Mouse (Mus musculus) thymus, postnatal 10 days (tissue): ENCODE data around the gene Arhgap22.

Experiments
- DNase-seq, 2 experiments: peaks; one replicate each; pipeline ENCODE4 v3.0.0; 2021; ENCODE audit warnings: low spot score in 2 of 2

The Arhgap22 gene

GRCm38 (mm10) chr14:33330986-33331385, 117.2 kb downstream of the Arhgap22 start:
- no peak for DNase-seq

GRCm38 (mm10) chr14:33331627-33332026, 117.8 kb downstream of the Arhgap22 start:
- no peak for DNase-seq

DNA sequence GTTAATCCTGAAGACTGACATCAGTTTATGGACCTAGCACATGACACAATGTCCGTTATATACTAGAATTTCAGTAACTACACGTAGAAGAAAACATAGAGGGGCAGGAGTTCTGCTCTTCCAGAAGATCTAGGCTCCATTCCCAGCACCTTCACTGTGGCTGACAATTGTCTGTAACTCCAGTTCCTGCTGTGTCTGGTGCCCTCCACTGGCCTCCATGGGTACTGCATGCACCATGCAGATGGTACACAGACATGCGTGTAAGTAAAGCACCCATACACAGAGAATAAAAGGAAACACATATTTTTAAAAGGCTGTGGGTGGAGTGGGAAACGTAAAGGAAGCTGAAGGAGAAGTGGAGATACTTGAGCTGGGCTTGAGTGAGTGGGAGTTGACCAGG, 120.0 kb downstream of the Arhgap22 start:
- DNase-seq, result peak in 1 of 2 experiments; percentile 22

DNA sequence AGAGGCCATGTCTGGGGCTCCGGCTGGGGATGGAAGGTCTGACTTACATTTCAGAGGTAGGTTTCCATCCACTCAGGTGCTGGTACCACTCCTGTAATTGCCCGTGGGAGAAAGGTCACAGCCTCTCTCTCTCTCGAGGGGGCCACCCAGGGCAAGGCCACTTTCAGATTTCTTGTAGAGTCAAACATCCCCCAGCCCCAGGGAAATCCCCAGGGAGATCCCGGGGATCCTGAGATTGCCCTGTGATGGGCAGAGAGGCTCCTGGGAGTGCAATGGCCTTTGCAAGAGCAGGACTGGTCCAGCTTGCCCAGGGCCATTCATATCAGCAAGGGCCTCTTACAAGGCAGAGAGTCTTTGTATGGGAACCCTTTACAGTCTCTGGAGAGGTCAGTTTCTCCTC, 120.6 kb downstream of the Arhgap22 start:
- no peak for DNase-seq

- no peak for DNase-seq
These were observed 121.9 kb downstream of the Arhgap22 start for GRCm38 (mm10) chr14:33335733-33336132.

DNA sequence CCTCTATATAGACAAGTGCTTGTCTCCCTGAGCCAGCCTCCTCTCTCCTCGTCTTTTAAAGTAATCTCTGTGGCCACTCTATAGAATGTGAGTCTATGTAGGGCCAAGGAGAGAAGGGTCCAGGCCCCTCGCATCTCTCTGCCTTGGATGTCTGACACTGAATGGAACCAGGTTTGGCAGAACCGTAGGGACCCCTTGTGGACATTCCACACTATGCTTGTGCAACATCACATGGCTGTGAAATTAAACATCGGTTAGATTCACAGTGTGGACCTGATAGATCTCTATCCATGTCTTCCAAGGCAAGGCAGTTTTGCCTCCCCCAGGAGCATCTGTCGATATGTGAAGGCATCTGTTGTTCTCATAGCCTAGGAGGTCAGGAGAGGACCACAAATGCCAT, 124.9 kb downstream of the Arhgap22 start:
- DNase-seq, result no peak

DNA sequence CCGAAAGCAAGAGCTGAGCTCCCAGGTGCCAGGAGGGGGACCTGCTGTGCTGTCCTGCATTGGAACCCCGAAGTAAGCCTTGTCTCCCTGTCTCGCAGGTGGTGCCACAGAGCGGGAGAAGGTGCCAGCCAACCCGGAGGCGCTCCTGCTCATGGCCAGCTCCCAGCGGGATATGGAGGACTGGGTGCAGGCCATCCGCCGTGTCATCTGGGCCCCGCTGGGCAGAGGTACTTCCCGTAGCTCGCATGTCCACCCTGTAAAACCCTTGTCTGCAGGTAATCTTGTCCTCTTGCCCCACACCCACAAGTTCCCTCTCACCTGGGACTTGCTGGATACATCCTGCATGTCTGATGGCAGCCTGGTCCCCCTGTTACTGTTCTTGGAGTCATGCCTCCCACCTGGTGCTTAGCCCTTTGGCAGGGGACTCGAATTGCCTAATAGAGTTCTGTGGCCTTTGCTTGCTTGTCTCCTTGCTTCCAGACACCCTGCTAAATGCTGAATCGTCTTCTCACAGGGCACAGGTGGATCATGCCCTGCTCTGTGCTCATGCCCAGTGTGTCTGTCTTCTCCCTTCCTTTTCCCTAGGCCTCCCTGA, 129.4 kb downstream of the Arhgap22 start:
- DNase-seq, result no peak

DNA sequence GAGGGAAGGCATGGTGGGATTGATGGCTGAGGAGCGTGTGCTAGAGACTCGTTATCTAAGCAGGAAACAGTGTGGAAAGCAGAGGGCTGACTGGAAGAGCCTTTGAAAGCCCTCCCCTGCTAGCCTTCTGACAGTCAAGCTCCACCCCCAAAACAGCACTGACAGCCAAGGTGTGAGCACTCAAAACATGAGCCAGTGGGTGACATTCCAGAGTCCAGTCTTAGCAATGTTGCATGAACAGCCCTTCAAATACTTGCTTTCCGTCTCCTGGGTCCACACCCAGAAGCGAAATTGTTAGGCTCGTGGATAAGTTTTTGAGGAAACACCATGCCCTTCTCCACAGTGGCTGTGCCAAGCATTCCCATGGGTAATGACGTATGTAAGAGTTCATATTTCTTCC, 132.7 kb downstream of the Arhgap22 start:
- DNase-seq, result no peak

GRCm38 (mm10) chr14:33347738-33348137, 133.9 kb downstream of the Arhgap22 start:
- no peak for DNase-seq

- DNase-seq, result no peak
These were observed 134.3 kb downstream of the Arhgap22 start for GRCm38 (mm10) chr14:33348146-33348545.

- no peak for DNase-seq
These were observed 137.2 kb downstream of the Arhgap22 start for GRCm38 (mm10) chr14:33351019-33351418.

- DNase-seq, result no peak
These were observed 138.3 kb downstream of the Arhgap22 start for GRCm38 (mm10) chr14:33351984-33352722.

DNA sequence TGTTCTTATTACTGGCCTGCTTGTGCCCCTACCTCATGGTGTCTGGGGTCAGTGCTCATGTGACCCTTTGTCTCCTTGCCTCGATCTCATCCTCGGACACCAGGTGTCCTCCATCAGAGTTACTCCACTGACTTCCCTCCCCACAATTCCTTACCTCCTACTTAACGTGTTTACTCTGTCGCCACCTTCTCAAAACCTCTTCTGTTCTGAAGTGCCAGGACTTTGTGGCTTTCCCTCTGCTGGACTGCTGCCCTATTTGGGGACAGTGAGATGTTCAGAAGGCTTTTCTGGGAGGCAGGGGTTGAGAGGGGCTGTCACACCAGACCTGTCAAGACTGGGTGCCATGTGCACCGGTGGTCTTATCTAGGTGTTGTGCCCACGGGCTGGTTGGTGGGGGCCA, 139.1 kb downstream of the Arhgap22 start:
- DNase-seq, result no peak

GRCm38 (mm10) chr14:33355276-33355675, 141.4 kb downstream of the Arhgap22 start:
- no peak for DNase-seq

GRCm38 (mm10) chr14:33357600-33358368, 144.0 kb downstream of the Arhgap22 start:
- DNase-seq, result no peak

DNA sequence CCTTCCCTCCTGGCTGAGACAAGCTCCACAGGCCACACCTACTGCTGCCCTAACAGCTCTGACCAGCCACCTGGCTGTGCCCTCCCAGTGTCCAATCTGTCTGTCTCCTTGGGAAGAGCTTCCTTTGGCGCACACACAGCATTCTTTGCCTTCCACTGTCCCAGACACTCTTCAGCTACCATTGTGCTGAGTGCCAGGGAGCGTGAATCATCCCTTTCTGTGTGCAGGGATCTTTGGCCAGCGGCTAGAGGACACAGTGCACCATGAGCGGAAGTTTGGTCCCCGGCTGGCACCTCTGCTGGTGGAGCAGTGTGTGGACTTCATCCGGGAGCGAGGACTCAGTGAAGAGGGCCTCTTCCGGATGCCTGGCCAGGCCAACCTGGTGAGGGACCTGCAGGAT, 145.1 kb downstream of the Arhgap22 start:
- no peak for DNase-seq

DNA sequence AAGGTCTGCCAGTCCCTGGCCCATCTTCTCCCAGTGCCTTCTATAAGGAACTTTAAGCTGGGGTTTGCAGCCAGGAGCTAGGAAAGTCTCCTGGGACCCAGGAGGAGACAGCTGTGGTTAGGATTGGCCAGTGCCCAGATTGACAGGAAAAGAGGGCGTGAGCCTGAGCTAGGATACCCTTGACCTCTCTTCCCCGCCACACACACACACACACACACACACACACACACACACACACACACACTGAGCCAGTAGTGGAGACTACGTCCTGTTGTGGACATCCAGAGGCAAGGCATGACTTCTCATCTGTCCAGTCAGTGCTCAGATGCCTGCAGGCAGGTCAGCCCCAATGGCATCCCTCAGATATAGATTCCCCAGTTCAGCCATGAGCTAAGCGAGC, 147.7 kb downstream of the Arhgap22 start:
- DNase-seq, result no peak

GRCm38 (mm10) chr14:33362122-33362521, 148.3 kb downstream of the Arhgap22 start:
- no peak for DNase-seq

DNA sequence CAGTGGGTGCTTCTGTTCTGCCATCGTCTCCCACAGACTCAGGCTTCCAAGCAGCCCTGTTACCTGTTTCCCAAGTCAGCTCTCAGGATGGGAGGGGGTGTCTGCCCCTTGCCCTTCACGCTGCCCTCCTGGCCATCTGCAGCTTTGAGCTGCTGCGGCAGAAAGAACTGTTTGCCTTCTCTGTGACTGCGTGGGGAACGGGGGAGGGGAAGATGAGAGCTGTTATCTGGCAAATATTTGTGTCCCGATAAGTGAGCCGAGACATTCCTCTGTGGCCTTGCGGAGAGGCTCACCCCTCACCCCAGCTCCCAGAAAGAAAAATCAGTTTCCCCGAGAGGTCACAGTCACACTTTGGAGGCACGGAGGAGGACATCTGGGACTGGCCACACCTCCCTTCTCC, 149.0 kb downstream of the Arhgap22 start:
- DNase-seq, result no peak

GRCm38 (mm10) chr14:33363611-33364010, 149.8 kb downstream of the Arhgap22 start:
- no peak for DNase-seq

- DNase-seq, result no peak
These were observed 150.2 kb downstream of the Arhgap22 start for GRCm38 (mm10) chr14:33364061-33364460.

- DNase-seq, result no peak
These were observed 153.3 kb downstream of the Arhgap22 start for GRCm38 (mm10) chr14:33366891-33367777.
